28 mouse cellular contexts compared by ENCODE assay signal in the genomic region with DNA sequence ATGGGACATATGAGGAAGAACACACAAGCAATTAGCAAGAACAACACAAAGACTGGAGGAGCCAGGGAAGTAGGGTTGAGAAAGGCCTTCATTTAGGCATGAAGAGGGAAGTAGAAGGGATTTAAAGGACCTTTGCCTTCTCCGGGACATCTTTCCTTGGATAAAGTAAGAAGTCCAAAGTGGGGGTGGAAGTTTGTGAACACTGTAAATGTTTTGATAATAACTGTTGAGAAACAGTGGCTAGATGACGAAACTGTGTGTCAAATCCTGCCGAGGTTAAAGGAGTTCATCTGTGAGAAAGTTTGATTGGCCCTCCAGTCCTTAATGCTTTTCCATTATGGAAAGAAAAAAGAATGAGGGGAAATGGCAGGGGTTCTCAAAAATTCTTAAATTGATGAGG.
DNase-seq lines count a peak whose midpoint lies in the region; ATAC-seq and TF ChIP-seq lines count a peak whose summit lies in the region.
"Had no signal": no experiment of that assay in that cellular context is flagged by ENCODE, and none has a peak within 500 bp of the region (broad histone marks: within the 10 kb centered on the region; RNA-seq: fewer than 3 reads in every experiment).

No protein-coding gene starts in this region.

- no peak for TF ChIP-seq EP300 in lung, postnatal 0 days (IDR thresholded peaks at IDR 0.05)

- no peak overlapping the region for H3ac ChIP-seq in myocyte (ENCODE audit: control insufficient read depth, insufficient read length)

- peaks cover 13% of the 10 kb centered on the region for H3K4me1 ChIP-seq in liver, adult 2 months (ENCODE audit: control insufficient read depth, insufficient read depth, low read length)
- H3K4me1 ChIP-seq in lung, postnatal 0 days (ENCODE audit: insufficient read depth, low read depth, low read length) = no peaks in the 10 kb centered on the region
- H3K4me1 ChIP-seq: embryonic facial prominence, embryonic 13.5 days; embryonic facial prominence, embryonic 15.5 days; forebrain, embryonic 13.5 days; forebrain, embryonic 15.5 days had no signal

- peak; percentile 93 for DNase-seq in liver, adult 2 months (ENCODE audit: extremely low read depth, low read depth, low spot score)
- DNase-seq in liver = no peak
- peak; percentile 36 for DNase-seq in lung, postnatal 0 days (ENCODE audit: low spot score)
- DNase-seq in lung, postnatal 14 days = no peak
- DNase-seq in adipocyte (ENCODE audit: low spot score) = peak; percentile 65
- DNase-seq in urinary bladder, postnatal 14 days (ENCODE audit: low spot score) = no peak
- DNase-seq: adrenal gland, adult 2 months; adrenal gland, postnatal 10 days; adrenal gland, postnatal 25 days; B cell, adult 2 months; cerebellum, adult 11 months; cerebellum, adult 18-20 months; cerebellum, adult 8-10 months; cerebellum, adult 9-11 months; cerebellum, postnatal 14 days; cerebellum, postnatal 36 days; embryo, embryonic 11 days had no signal

- no peaks in the 10 kb centered on the region for H3K9me3 ChIP-seq in lung, postnatal 0 days (ENCODE audit: low read length)
- H3K9me3 ChIP-seq: embryonic facial prominence, embryonic 13.5 days; embryonic facial prominence, embryonic 15.5 days; forebrain, embryonic 13.5 days; forebrain, embryonic 15.5 days had no signal

- H3K9ac ChIP-seq in liver, adult 2 months (ENCODE audit: low read depth, low read length) = peak overlapping the region; percentile 43; the same call in 1 of the 2 replicates
- H3K9ac ChIP-seq in lung, postnatal 0 days (replicated peaks; ENCODE audit: low read depth) = no peak overlapping the region
- H3K9ac ChIP-seq: embryonic facial prominence, embryonic 13.5 days; embryonic facial prominence, embryonic 15.5 days; forebrain, embryonic 13.5 days; forebrain, embryonic 15.5 days had no signal

- H3K4me2 ChIP-seq in lung, postnatal 0 days (replicated peaks; ENCODE audit: low read depth, low read length) = no peak overlapping the region
- no peak overlapping the region for H3K4me2 ChIP-seq in myocyte (ENCODE audit: low read depth)
- H3K4me2 ChIP-seq: embryonic facial prominence, embryonic 13.5 days; embryonic facial prominence, embryonic 15.5 days; forebrain, embryonic 13.5 days; forebrain, embryonic 15.5 days had no signal

- H3K4me3 ChIP-seq in liver, adult 2 months (ENCODE audit: insufficient read depth, low read depth, low read length) = no peak overlapping the region
- H3K4me3 ChIP-seq in lung, postnatal 0 days (ENCODE audit: low read depth, low read length) = no peak overlapping the region
- no peak overlapping the region for H3K4me3 ChIP-seq in myocyte
- H3K4me3 ChIP-seq: embryonic facial prominence, embryonic 13.5 days; embryonic facial prominence, embryonic 15.5 days; erythroblast, embryonic 14.5 days; forebrain, embryonic 13.5 days; forebrain, embryonic 15.5 days had no signal

- WGBS in liver, adult 2 months = 21% methylated on average over 3 of the region's 3 CpGs
- WGBS in lung, postnatal 0 days = 63% methylated on average over 3 of the region's 3 CpGs

- H3K27me3 ChIP-seq in liver, adult 2 months (ENCODE audit: control insufficient read depth, insufficient read depth, low read length) = no peaks in the 10 kb centered on the region
- H3K27me3 ChIP-seq in lung, postnatal 0 days (replicated peaks; ENCODE audit: insufficient read depth, low read length) = no peaks in the 10 kb centered on the region
- H3K27me3 ChIP-seq in myocyte (ENCODE audit: control insufficient read depth, insufficient read depth, insufficient read length) = no peaks in the 10 kb centered on the region
- H3K27me3 ChIP-seq: CH12.LX; embryonic facial prominence, embryonic 13.5 days; embryonic facial prominence, embryonic 15.5 days; forebrain, embryonic 13.5 days; forebrain, embryonic 15.5 days; Patski had no signal

- TF ChIP-seq CTCF in liver, adult 2 months (IDR thresholded peaks at IDR 0.05; ENCODE audit: low read depth, low read length) = no peak
- no peak for TF ChIP-seq CTCF in lung, postnatal 0 days (IDR thresholded peaks at IDR 0.05)

- no peak for TF ChIP-seq POLR2A in liver, adult 2 months (IDR thresholded peaks at IDR 0.05; ENCODE audit: extremely low read depth, insufficient read depth, low read length)
- TF ChIP-seq POLR2A in myocyte (IDR thresholded peaks at IDR 0.05; ENCODE audit: insufficient read length, low read depth) = no peak

- no peaks in the 10 kb centered on the region for H3K36me3 ChIP-seq in liver, adult 2 months (ENCODE audit: control insufficient read depth, insufficient read depth, low read length)
- H3K36me3 ChIP-seq in lung, postnatal 0 days (ENCODE audit: insufficient read depth, low read length) = no peaks in the 10 kb centered on the region
- no peaks in the 10 kb centered on the region for H3K36me3 ChIP-seq in myocyte (ENCODE audit: control insufficient read depth, insufficient read depth)
- H3K36me3 ChIP-seq: embryonic facial prominence, embryonic 13.5 days; embryonic facial prominence, embryonic 15.5 days; forebrain, embryonic 15.5 days; G1E had no signal

- no peak; the same call in 1 of the 2 replicates for ATAC-seq in lung, postnatal 0 days
- ATAC-seq: activated CD4-positive, CD25-positive, alpha-beta regulatory T cell, adult 4 months; CD4-positive, CD25-positive, alpha-beta regulatory T cell, adult 4 months; forebrain, embryonic 13.5 days; forebrain, embryonic 15.5 days; Patski had no signal

- no peaks in the 10 kb centered on the region for H3K79me2 ChIP-seq in liver, adult 2 months (ENCODE audit: control insufficient read depth, insufficient read depth, low read length)
- H3K79me2 ChIP-seq in myocyte (ENCODE audit: control insufficient read depth, insufficient read depth) = no peaks in the 10 kb centered on the region

- peak overlapping the region; percentile 71 for H3K27ac ChIP-seq in liver, adult 2 months (replicated peaks; ENCODE audit: insufficient read depth, low read depth, low read length)
- no peak overlapping the region for H3K27ac ChIP-seq in lung, postnatal 0 days (ENCODE audit: low read length)
- H3K27ac ChIP-seq: embryonic facial prominence, embryonic 13.5 days; embryonic facial prominence, embryonic 15.5 days; forebrain, embryonic 13.5 days; forebrain, embryonic 15.5 days had no signal

TF ChIP-seq in myocyte, 11 proteins besides CTCF, POLR2A, EP300 and RAD21:
- no peak for TF ChIP-seq SRF (IDR thresholded peaks at IDR 0.05; ENCODE audit: control insufficient read depth, insufficient read length, low read depth)
- TF ChIP-seq POLR2AphosphoS2 (IDR thresholded peaks at IDR 0.05; ENCODE audit: insufficient read length, low read depth) = no peak
- TF ChIP-seq CEBPB (IDR thresholded peaks at IDR 0.05; ENCODE audit: insufficient read depth, poor library complexity, severe bottlenecking) = 0 out of 2 replicates have a peak, but pooled peaks have one; percentile 9

Comparison
In these comparisons a context has a peak if more than half of its experiments do, and no peak if none do; other contexts are left out.
1. DNase-seq: peak in liver, adult 2 months (single experiment), lung, postnatal 0 days (single experiment) and adipocyte (single experiment); none in liver (single experiment), lung, postnatal 14 days (single experiment) and urinary bladder, postnatal 14 days (single experiment).